Mouse (Mus musculus) retina, embryonic 14.5 days (tissue): ENCODE results near the gene Ccl22.
A peak's percentile ranks its signal among the peaks of the same experiment; 100 is the strongest.

ENCODE experiments used
- DNase-seq: peaks from one replicate; pipeline ENCODE4 v3.0.0-alpha.2; 2015; ENCODE audit warnings: low spot score

The Ccl22 gene

DNA sequence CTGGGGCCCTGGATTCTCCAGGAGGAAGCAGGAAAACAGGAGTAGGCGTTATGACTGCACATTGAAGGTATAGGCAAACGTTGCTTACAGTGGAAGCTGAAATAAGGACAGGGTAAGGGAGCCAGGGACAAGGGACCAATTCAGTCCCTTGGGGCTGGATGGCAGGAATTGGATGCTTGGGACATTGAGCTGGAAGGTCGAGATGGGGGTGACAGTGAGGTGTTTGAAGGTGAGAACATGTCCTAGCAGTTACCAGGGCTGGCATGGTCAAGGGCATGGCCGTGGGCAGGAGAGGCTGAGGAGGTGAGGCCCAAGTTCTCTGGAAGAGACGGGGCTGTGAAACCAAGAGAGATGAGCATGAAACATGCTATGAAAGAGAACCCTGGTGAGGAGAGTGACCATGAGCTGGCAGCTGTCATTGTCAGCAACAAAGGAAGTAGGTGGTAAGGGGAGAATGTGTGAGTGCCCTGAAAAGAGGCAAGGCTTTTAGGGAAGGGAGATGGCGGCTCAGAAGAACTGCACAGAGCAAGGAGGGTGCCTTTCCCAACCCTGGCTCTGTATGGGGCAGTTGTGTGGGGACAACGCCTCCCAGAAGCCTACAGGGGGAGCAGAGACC lies 10.5 kb upstream of the Ccl22 start:
- no peak for DNase-seq

DNA sequence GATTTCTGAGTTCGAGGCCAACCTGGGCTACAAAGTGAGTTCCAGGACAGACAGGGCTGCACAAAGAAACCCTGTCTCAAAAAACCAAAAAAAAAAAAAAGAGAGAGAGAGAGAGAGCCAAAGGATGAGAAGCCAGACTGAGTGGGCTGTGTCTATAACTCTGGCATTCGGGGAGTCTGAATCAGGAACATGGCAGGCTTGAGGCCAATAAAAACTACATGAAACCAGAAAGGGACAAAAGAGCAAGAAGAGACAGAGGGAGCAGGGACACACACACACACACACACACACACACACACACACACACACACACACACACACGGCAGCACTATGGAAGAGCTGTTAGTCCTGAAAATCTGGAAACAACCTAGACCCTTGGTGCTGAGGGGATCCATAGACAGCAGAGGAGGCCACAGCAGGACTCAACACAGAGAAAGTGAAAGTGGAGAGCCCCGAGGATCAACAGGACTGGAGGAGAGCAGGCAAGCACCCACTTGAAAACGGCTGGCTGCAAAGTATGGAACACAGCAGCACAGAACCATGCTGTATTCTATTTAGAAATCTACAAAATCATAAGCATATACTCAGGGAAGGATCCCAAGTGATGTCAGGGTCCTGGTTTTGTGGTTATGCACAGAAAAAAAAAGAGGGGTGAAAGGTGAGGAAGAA lies 9.8 kb upstream of the Ccl22 start:
- DNase-seq: no peak

DNA sequence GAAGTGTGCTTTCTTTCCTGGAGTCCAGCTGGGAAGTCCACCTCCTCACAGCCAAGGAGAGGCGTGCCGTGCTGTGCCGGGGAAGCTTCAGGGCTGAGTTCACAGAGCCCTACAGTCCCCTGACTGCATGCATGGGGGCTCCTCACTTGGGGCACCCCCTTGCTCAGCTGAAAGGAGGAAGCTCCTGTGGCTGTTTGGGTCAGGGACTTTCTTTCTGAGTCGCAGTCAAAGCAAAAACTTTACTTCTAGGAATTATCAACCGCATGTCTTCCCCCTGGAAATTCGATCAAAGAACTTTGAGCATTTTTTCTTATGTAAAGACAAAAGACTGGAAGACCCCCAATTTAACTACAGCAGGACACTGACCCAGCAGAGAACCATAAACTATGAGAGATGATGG lies 5.6 kb upstream of the Ccl22 start:
- no peak for DNase-seq

DNA sequence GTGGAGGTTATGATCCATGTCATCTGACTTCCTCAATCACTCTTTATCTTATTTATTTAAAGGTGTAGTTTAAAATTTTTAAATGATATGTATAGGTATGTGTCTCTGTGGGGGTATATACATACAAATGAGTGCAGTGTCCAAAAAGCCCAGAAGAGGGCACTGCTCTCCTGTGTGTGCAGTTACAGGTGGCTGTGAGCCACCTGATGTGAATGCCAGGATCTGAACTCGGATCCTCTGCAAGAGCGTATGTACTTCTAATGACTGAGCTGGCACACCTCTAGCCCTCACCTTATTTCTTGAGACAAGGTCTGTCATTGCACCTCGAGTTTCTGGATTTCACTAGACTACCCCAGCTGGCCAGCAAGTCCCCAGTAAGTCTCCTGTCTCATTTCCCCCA lies 4.8 kb upstream of the Ccl22 start:
- no peak for DNase-seq

DNA sequence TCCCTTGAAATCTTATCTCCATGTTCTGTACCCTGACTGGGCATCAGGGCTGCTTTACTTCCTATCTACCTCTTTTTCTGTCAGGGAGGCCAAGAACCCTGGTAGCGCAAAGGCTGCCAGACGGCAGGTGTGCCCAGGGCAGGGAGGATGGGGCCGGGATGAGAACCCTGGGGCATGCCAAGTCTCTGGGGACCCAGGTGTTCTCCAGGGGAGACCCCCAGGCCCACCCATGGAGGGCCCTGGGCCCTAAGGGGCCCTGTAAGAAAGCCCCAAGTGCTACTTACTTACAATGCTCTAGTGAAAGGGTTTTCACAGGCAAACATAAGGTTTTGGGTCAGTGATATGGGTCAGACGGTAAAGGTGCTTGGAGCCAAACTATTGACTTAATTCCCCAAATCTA lies 3.7 kb upstream of the Ccl22 start:
- no peak for DNase-seq

DNA sequence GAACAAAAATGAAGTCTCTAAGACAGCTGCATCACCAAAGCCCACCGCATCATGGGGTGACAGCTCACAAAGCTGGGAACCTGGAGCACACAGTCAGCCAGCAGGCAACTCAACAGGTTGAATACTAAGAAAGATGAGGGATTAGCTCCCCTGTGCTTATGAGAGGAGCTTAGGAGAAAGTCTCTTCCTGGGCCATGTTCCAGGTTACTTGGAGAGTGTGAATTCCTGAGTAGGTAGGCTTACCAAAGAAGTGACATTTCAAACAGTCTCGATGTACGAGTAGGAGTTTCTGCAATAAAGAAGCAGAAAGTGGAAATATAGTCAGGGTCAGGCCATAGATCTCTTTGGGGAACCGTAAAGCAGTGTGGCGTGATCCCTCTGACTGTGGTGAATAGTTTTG lies 906 bp upstream of the Ccl22 start:
- no peak for DNase-seq

DNA sequence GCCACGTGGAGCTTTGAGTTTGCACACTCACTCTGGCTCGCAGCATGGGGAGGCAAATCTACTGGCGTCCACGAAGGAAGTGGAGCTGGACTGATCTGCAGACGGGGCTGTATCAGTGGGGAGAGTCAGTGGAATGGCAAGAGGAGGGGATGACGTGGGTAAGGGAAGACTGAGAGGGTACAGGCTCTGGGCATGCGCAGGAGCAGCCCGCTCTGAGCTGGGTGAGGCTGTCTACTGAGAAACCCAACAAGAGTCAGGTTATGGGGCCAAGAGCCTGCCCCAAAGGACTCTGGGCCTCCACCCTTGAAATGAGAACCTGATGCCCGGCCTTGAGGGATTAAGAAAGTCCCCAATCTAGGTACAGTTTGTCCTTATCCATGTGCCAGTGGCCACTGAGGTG lies 418 bp upstream of the Ccl22 start:
- no peak for DNase-seq

DNA sequence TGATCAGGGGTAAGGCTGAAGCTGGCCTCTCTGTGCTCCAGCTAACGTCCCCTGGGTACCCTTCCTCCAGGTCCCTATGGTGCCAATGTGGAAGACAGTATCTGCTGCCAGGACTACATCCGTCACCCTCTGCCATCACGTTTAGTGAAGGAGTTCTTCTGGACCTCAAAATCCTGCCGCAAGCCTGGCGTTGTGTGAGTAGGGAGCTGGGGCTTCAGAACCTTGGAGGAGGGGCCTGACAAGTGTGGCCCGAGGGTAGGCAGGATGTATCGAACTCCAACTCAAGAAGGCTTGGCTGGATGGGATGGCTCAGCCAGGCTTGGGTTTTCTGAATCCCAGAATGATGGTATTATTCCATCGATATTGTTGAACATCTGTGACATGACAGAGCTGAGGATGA lies 1.4 kb downstream of the Ccl22 start:
- DNase-seq: no peak

DNA sequence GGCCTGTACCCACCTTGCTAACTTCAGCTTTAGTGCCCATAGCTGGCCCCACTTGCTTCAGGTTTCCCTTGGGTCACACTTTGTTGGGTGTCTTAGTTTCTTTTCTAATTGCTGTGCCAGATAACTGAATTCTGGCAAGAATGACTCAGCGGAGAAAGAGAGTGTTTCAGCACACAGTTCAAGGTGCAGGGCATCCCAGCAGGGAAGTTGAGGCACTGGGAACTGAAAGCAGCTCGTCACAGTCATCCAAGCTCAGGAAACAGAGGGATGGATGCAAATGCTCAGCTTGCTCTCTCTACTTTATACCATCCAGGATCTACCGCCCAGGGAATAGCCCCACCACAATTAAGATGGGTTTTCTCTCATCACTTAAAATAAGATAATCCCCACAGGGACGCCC lies 3.0 kb downstream of the Ccl22 start:
- no peak for DNase-seq

DNA sequence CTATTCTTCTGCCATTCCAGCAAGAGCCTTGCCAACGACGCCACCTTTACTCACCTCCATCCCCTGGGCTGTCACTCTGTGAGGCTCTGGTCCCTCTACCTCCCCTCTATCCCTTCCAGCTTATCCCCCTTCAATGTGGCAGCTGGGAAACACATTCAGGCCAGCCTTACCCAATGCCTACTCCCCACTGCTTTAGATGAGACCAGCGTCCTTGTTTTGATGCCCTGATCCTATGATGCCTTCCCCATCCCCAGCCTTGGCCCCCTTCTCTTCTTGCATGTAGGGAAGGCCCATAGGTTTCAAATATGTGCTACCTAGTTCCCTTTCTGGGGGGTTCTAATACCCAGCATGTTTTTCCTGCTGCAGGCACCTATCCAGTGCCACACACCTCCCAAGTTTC lies 4.6 kb downstream of the Ccl22 start:
- DNase-seq: no peak

DNA sequence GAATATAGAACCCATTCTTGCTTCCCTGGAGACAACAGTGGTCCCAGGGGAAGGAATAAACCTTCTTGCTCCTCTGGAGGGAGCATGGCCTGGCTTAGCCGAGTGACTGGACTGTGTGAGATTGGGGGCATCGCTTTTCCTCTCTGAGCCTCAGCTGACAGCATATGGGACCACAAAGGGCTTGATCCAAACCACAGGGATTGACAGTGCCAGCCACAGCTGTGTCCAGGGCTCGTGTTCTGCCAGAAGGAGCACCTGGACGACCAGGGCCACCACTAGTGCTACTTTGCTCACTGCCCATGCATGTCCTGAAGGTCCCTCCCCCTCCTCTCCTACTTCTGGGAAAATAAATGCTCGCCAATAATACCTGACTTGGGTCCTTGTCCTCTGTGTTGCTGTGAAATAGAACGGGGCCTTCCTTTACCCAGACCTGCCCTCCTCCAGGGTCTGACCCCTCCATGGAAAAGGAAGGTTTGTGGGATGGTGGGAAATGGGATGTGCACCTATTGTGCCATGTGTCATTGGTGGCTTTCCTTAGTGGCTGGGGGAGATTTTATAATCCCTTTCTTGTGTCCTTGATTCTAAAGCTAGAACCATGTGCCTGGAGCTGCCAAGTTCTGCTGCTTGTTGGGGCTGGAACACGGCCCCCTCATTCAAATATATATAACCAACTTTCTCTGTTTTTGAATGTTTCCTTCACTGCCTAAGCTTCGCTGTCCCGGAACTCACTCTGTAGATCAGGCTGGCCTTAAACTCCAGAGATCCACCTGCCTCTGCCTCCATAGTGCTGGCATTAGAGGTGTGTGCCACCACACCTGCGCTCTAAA lies 5.8 kb downstream of the Ccl22 start:
- DNase-seq: no peak

DNA sequence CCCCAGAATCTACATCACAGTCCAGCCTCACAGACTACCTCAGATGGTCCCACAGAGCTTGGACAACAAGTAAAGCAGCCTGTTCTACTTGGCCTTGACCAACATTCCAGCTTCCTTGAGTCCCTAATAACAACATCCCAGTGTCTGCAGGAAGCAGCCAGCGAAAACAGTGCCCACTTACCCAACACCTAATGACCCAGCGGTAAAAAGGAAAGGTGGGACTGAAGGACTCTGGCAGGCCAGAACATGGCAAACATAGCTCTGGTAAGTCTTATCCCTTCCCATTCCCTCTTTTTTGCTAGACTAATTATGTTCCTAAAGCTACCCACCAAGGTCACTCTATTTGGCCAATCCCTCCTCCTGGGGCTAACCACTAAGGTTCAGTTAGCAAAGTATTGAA lies 8.6 kb downstream of the Ccl22 start:
- DNase-seq: no peak

DNA sequence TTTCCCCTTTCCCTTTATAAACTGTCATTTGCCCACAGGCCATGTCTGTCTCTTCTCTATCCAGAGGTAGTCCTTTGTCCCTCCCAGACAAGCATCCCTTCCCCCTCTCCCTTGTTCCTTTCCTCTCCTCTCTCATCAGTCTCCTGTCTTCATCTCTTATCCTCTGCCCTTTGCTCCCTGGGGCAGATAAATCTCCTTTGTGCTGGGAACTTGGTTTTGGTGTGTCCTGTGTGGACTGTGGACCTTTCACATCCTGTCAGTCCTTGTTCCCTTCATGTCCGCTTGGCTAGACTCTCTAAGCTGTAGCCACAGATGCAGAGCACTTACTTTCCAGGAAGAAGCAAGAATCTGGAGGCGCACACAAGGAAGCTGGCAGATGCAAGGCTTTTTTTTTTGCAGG lies 9.1 kb downstream of the Ccl22 start:
- DNase-seq: peak; percentile 79

DNA sequence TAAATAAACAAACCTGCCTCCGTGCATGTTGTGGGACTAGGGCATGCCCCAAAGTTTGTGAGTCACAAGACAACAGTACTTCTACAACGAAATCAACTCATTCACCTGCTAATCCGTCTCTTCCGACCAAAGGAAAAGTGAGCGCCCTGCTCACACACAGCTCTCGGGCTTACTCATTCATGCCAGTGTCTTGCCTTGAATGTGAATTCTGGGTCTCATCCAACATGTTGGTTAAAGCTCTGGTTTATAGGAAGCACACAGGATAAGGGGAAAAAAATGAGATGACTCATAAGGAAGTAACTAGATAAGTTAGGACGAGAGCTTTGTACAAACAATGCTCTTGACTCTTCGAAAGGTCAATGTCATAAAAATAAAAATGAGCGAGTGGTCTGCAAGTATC lies 21.6 kb downstream of the Ccl22 start:
- DNase-seq: no peak

DNA sequence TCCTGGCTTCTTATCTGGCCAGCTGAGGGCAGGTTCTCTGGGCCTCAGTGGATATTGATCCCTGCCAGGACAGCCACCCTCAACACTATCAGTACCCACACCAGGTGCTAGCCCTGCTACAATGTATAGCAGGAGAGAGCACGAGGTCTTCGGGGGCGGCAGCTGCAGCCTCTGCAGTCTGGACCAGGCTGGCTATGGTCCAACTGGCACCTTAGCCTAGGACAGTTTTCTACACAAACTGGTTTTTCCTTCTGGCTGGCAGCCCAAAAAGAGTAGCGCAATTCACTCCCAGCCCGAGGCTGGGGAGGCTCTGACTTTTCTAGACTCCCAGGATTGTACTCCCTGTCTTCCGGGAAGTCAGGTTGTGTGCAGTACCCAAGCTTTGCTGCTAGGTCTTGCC lies 25.6 kb downstream of the Ccl22 start:
- no peak for DNase-seq

DNA sequence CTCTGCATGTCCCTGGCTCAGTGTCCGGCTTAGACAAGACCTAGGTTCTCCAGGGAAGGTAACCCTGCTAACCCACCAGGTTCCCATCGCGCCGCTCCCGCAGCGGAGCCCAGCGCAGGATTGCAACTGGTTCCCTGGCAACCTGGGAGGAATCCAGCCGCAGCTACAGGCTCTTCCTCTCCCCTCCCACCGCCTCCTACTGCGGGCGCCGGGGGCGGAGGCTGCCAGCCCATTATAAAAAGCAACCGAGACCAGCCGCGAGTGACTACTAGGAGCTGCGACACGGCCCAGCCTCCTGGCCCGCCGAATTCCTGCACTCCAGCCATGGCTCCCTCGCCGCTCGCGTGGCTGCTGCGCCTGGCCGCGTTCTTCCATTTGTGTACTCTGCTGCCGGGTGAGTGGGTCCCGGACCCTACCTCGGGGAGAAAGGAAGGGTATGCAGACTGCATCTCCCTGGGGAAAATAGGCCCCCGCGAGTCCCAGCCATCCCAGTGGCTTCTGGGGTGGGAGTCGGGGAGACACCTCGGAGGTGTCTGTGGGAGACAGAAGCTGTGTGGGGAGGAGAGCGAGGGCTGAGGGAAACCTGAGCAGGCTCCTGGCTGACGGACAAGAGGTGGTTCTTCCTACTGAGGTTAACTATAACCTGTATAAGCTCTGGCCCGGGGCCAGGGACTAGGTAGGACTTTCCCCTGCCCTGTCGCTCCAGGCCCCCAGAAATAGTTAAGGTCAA lies 26.7 kb downstream of the Ccl22 start, which contains the start of gene Cx3cl1:
TSS of gene Cx3cl1 (plus strand) at position 69 of the 730 bp plus-strand sequence.
- DNase-seq: peak; percentile 76

DNA sequence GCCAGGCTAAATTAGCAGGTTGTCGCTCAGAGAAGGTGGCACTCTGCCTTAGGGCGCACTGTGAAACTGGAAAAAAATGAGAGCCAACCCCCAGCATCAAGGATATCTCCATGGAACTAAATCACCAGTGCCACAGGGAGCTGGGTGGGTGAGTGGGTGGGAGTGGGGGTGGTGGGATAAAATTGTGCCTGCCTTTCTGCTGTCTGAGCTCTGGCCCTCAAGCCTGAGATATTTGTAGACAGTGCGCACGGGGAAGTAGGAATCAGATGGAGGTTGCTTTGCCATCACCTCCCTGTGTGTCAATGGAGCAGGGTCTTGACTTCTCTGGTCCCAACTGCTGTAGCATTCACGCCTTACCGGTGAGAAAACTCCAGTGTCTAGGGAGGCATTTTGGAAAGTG lies 27.7 kb downstream of the Ccl22 start:
- DNase-seq: no peak

DNA sequence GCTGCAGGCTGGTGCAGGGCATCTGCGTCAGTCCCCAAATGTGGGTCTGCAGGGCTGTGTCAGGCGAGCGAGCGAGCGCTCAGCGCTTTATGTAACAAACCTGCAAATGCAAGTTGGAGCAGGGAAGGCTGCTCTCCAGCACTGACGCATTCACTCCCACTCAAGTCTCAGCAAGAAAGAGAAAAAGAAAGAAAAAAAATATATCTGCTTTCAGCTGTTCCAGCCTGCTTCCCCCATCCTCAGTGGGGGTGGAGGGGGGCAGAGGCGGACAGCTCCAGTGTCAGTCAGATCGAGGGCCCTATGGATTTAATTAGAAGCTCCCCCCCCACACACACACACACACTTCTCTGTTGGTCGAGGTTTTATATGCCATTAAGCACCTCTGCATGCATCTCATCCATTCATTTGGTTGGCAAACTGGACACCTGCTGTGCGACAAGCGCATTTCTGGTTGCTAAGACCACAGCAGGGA lies 28.3 kb downstream of the Ccl22 start:
- DNase-seq: no peak

DNA sequence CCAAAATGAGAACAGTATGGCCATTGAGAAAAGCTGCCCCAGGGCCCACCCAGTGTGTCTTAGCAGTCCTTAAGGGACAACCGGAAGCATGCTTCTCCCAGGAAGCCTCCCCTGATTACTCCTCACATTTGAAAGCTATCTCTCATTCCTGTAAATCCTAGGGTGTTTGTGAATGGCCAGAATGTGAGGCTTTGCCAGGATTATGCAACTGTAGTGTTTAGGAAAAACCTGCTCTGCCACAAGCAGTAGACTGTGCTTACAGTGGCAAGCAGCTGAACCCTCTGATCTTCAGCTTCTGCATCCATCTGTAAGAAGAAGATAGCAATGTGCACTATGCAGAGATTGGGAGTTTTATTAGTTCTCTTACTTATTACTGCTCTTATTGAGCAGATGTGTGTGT lies 29.2 kb downstream of the Ccl22 start:
- no peak for DNase-seq

DNA sequence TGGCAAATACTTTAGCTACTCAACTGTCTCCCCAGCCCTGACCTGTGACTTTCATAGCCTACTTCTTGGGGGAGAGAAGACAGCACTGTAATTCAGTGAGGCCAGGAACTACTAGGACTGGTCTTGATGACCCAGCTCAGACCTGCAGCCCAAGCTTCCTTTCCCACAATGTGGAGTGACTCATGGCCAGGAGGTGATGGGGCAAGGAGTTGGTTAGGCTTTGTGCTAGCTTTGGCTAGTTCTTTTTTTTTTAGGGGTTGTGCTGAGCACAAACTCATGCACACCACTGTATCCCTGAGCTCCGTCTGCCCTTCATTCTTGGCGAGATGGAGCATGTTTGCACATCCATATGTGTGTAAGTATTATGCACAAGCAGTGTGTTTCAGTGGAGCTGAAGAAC lies 31.0 kb downstream of the Ccl22 start:
- no peak for DNase-seq

DNA sequence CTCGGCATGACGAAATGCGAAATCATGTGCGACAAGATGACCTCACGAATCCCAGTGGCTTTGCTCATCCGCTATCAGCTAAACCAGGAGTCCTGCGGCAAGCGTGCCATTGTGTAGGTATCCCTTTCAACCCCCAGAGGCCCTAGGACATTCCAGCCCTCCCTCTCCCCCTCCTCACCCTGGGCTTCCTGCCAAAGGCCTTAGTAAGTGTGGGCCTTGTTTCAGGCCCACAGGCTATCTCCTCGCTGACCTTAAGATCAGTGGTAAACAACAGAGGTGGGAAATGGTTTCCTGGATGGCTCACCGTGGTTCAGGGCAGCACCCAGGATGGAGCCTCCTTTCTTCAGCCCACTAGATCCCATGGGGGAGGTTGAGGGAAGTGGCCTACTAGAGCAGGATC lies 32.6 kb downstream of the Ccl22 start:
- DNase-seq: no peak

DNA sequence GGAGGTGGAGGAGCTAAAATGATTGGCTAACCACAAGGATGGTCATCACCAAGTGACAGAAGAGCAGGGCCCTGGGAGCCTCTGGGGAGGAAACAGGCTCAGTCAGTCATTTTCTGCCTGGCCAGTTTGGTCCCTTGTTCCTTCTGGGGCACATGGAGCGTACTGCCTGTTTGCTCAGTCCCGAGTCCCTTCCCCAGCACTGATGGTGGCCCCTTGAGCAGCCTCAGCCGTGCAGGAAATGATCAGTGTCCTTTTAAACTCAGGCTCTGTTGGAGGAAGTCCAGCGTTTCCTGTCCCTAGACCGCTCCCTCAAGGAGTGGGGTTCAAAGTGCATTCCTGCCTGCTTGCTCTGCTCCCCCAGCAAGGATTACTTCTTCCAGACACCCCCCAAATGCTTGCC lies 33.1 kb downstream of the Ccl22 start:
- no peak for DNase-seq
